Mouse (Mus musculus): ENCODE measurements at regions not wholly inside any gene's neighbourhood (a gene's known extent, or its start where the extent isn't known, plus 50 kb on each side); places are given as distances from the start of the nearest gene placed in this dataset.

DNA sequence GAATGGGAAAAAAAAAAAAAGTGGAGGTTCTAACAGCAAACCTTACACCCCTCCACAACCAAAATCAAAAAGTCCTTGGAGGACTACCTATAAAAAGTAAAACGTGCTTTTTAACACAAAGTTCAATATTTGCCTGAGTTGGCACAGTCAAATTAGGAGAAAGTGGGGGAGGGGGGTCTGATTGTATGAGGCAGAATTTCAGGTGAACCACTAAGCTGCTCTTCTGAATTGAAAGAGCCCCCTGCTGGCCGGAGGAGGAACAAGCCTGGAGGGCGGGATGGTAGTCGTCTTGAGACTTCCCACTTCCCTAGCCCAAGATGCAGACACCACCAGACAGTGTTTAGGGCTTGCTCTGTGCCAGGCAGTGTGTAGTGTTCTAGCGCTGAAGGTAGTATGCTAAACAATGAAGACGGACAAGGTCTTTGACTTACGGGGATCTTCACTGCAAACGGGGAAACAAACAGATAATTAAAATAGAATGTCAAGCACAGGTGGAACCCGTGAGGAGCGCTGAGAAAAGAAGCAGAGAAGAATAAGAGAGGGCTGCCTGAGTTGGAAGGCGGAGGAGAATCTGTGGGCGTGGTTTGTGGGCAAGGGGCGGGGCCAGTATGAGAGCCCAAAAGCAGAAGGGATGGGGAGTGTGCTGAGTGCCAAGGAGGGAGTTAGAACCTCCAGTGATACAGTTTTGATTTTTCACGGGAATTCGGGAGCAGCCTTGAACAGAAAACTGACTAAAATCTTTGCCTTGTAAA, 69.8 kb upstream of the Nfe2l3 start:
- peak; percentile 83 for TF ChIP-seq CTCF (IDR thresholded peaks at IDR 0.05; ENCODE audit: extremely low read depth, insufficient read length, insufficient replicate concordance, low read depth, low read length)
- TF ChIP-seq POLR2A (IDR thresholded peaks at IDR 0.05; ENCODE audit: low read depth, low read length): no peak

Measured in small intestine, adult 2 months (tissue).